Mouse (Mus musculus): Measurements from ENCODE around the gene Gm11114. TPM values are rescaled to one million over a fixed set of nuclear protein-coding genes. Genes with fewer than 3 reads are reported as not detected.

Gene Gm11114
- polyA plus RNA-seq, 1 experiment from 2014 or later: not detected

DNA sequence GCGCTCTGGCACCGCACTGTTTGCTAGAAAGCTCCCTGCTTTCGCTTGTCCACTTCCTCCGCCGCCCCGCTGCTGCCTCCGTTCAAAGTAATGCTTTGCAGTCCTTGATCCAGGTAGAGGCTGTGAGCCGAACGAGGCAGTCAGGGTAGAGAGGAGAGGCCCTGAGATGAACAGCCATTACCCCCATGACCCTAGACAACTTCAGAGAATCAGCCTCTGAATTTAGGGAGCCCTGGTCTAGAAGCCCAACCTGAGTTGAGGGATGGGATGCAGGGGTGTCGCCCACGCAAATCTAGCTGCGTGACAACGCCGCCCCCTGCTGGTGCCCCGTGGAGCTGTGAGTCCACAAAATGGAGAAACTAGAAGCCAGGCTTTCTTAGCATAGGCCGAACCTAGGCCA lies 15.7 kb downstream of the Gm11114 start:
- 1% methylated on average over 16 of the region's 16 CpGs for WGBS
- peak; percentile 92 for DNase-seq (ENCODE audit: low spot score)

DNA sequence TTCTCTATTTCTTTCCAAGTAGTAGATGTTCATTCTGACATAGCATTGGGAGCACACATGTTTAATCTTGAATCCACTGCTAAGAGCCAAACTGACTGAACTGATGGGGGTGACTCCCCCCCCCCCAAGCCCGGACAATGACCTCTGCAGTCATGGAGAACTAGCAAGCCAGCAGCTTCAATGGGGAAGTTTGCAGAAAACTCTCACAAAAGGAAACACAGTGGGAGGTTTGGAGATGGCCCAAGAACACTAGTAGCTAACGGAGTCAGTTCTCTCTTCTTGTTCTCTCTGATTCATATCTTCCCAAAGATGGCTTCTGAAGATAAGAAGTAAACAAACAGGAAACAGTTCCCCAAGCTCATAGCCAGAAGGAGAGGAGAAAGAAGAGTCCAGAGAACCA lies 18.9 kb downstream of the Gm11114 start:
- no peak overlapping the region for H3K27ac ChIP-seq
- H3K4me1 ChIP-seq: no peaks in the 10 kb centered on the region
- H3K27me3 ChIP-seq (ENCODE audit: insufficient read depth, poor library complexity, severe bottlenecking): 0 out of 2 replicates have a peak, but pooled peaks cover 5% of the 10 kb centered on the region
- H3K4me3 ChIP-seq: no peak overlapping the region
- H3K36me3 ChIP-seq: no peaks in the 10 kb centered on the region
- no peaks in the 10 kb centered on the region for H3K9me3 ChIP-seq
- no peak for DNase-seq (ENCODE audit: low spot score)
- 82% methylated on average over 2 of the region's 2 CpGs for WGBS

More for the DNA sequence above, 15.7 kb downstream of the Gm11114 start:
- no peaks in the 10 kb centered on the region for H3K9me3 ChIP-seq
- no peaks in the 10 kb centered on the region for H3K36me3 ChIP-seq
- 0 out of 2 replicates have a peak, but pooled peaks cover 5% of the 10 kb centered on the region for H3K4me1 ChIP-seq
- H3K27me3 ChIP-seq (ENCODE audit: insufficient read depth, poor library complexity, severe bottlenecking): 0 out of 2 replicates have a peak, but pooled peaks cover 12% of the 10 kb centered on the region
- peak overlapping the region; percentile 90 for H3K27ac ChIP-seq
- peak overlapping the region; percentile 85 for H3K4me3 ChIP-seq

DNA sequence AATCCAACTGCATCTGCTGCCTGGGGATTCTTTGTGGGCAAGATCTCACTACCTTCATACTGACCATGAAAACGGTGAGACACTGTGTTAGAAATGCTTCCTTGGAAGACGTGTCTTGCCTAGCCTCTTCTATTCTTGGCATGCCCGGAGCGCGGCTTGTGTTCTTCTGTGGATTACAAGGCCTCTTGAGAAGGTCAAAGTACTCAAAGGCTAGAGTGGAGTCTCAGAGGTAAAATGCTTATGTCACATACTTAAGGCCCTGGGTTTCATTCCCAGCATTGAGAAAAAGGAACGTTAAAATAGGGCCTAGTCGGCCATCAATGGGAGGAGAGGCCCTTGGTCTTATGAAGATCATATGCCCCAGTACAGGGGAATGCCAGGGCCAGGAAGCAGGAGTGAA lies 23.5 kb downstream of the Gm11114 start:
- WGBS: 73% methylated on average over 7 of the region's 7 CpGs
- H3K27ac ChIP-seq: no peak overlapping the region
- no peaks in the 10 kb centered on the region for H3K36me3 ChIP-seq
- H3K9me3 ChIP-seq: no peaks in the 10 kb centered on the region
- H3K27me3 ChIP-seq (ENCODE audit: insufficient read depth, poor library complexity, severe bottlenecking): no peaks in the 10 kb centered on the region
- no peak for DNase-seq (ENCODE audit: low spot score)
- 0 out of 2 replicates have a peak, but pooled peaks cover 3% of the 10 kb centered on the region for H3K4me1 ChIP-seq
- H3K4me3 ChIP-seq: no peak overlapping the region

DNA sequence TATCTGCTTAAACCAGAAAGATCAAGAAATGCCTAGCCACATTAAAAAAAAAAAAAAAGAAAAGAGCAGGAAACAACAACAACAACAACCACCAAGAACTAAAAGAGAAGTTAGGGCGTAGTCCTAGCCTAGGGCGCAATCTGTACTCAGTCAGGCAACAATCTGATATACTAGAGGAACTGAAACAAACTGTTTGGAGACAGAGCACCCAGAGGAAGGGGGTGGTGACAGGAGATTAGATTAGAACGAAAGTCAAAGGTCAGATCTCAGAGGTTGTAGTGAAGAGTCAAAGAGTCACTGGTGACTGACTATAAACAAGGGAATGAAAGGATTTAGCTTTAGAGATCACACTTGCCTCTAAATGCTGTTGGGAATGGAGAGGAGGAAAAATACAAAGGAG lies 27.7 kb downstream of the Gm11114 start:
- 0 out of 2 replicates have a peak, but pooled peaks cover 3% of the 10 kb centered on the region for H3K4me1 ChIP-seq
- H3K27ac ChIP-seq: no peak overlapping the region
- 25% methylated on average over 3 of the region's 3 CpGs for WGBS
- no peaks in the 10 kb centered on the region for H3K27me3 ChIP-seq (ENCODE audit: insufficient read depth, poor library complexity, severe bottlenecking)
- DNase-seq (ENCODE audit: low spot score): no peak
- no peaks in the 10 kb centered on the region for H3K36me3 ChIP-seq
- no peak overlapping the region for H3K4me3 ChIP-seq
- no peaks in the 10 kb centered on the region for H3K9me3 ChIP-seq

DNA sequence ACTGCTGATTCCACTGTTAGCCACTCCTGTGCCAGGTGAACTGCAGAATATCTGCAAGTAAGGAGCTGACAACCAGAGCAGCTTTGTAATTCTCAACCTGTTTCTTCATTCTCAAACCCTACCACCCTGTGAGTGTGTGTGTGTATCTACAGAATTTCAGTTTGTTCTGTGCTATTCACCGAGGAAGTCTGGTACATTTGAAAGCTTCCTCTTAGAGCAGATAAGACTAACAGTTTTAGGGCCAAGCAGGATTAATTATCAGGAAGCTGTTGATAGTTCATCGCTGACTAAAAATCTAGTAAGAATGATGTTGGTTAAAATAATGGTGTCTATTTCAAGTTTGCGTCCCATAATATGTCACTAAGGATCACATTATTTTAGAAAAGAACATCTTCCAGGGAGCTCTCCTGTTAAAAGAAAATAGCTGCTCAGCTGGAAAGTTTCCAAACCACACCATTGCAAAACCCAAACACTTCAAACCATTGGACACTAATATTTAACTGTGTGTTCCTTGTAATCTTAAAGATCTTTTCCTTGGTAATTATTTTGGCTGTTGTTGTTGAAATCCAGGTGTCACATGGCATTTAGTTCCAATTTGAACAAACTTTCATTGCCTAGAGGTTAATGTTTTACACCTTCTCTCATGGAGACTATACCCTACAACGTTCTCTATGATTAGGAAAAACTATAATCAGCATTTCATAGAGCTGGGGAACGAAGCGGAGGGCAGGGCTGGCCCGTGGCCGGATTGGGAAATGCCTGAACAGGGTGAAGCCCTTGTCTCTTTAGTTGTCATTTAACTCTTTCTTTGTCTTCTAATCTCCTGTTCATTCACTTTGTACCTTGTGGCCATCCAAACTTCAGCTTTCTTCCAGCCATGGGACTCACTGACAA lies 30.6 kb downstream of the Gm11114 start:
- no peaks in the 10 kb centered on the region for H3K9me3 ChIP-seq
- H3K36me3 ChIP-seq: no peaks in the 10 kb centered on the region
- H3K27me3 ChIP-seq (ENCODE audit: insufficient read depth, poor library complexity, severe bottlenecking): no peaks in the 10 kb centered on the region
- H3K27ac ChIP-seq: no peak overlapping the region
- H3K4me1 ChIP-seq: 0 out of 2 replicates have a peak, but pooled peaks cover 3% of the 10 kb centered on the region
- H3K4me3 ChIP-seq: no peak overlapping the region
- no peak for DNase-seq (ENCODE audit: low spot score)
- WGBS: 60% methylated on average over 8 of the region's 8 CpGs

DNA sequence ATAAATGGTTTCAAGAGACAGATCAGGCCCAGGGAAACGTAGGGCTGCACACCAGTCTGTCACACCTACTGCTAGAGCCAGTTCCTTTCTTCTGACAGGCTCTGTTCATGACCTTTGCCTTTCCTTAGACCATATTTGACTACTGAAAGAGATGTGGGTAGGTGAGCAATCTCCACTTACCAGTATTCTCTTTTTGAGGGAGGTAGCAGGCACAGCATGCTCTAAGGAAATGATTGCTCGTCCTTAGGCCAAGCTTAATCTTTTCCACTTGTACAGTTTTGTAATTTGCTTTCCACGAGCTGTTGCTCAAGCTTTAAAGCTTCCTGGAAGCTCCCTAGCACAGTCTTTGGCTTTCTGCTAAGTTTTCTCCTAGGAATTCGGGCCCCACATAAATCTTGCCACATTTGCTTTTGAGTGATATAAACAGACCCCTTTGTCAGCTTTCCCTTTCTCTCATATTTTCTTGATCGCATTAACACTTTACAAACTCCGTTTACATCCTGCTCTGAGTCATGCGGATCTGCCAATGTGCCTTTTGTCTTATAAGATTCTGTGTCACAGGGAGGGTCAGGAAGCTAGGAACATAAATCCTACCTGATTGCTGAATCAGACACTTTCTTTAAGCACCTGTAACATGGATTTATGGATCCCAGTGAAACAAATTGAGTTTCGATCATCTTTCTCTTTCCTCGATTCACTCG lies 35.4 kb downstream of the Gm11114 start:
- no peaks in the 10 kb centered on the region for H3K9me3 ChIP-seq
- WGBS: 87% methylated on average over 10 of the region's 10 CpGs
- no peaks in the 10 kb centered on the region for H3K4me1 ChIP-seq
- no peaks in the 10 kb centered on the region for H3K27me3 ChIP-seq (ENCODE audit: insufficient read depth, poor library complexity, severe bottlenecking)
- no peak for DNase-seq (ENCODE audit: low spot score)
- H3K27ac ChIP-seq: no peak overlapping the region
- H3K36me3 ChIP-seq: no peaks in the 10 kb centered on the region
- no peak overlapping the region for H3K4me3 ChIP-seq

DNA sequence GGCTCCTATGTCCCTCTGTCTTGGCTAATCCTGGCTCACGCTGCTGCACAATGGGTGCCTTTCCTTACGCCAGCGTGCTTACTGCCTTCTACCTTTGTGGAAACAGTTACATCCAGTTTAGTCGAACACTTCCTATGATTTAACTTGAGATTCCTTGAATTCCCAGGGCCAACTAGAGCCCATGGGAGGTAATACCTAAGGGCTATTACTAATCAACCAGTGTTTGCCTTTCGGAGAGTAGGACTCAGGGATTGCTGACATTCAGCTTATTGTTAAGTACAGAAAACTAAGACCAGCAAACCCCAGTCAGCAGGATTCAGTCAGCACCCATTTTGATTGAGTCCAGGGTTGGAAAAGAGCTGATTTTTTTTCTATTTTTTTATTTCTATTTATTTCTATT lies 43.0 kb downstream of the Gm11114 start:
- Histone ChIP-seq H3K27ac (no peak overlapping the region), H3K4me3 (no peak overlapping the region), H3K27me3 (ENCODE audit: insufficient read depth, poor library complexity, severe bottlenecking) (no peaks in the 10 kb centered on the region), H3K36me3 (no peaks in the 10 kb centered on the region), H3K4me1 (no peaks in the 10 kb centered on the region), H3K9me3 (no peaks in the 10 kb centered on the region)
- no peak for DNase-seq (ENCODE audit: low spot score)
- 81% methylated on average over 5 of the region's 5 CpGs for WGBS

DNA sequence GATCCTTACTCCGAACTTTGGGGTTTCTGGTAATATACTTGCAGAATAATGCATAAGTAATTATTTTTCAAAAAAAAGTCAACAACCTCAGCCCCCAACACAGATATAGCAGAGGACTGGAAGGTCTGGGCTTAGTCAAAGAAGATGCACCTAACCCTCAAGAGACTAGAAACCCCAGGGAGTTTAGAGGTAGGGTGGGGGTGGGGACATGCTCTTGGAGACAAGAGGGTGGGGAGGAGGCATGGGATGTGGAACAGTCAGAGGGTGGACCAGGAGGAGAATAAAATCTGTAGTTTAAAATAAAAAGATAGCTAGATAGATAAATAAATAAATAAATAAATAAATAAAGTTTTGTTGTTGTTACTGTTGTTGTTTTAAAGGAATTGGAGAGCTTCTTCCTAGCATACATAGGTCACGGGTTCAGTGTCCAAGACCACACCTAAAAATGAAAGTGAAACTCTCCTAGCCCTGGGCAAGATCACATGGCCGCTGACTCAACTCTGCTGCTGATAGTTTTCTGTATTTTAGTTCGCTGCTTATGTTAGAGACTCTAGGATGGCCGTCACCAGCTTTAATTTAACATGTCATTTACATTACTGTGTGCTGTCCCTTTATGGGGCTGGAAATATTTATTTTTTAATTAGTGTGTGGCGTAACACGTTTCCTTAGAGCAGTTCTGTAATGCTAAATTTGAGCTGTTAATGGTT lies 44.7 kb downstream of the Gm11114 start:
- Histone ChIP-seq H3K4me1 (no peaks in the 10 kb centered on the region), H3K36me3 (no peaks in the 10 kb centered on the region), H3K4me3 (no peak overlapping the region), H3K27ac (no peak overlapping the region), H3K9me3 (no peaks in the 10 kb centered on the region), H3K27me3 (ENCODE audit: insufficient read depth, poor library complexity, severe bottlenecking) (no peaks in the 10 kb centered on the region)
- 86% methylated on average over 7 of the region's 7 CpGs for WGBS
- DNase-seq (ENCODE audit: low spot score): no peak

Other genes starting within 250 kb of the Gm11114 start
- gene Tent5a, start 14.6 kb downstream of the Gm11114 start, polyA plus RNA-seq (2016; fragmentation: Nextera tagmentation; extraction: Ambion mirVana): 5.3 and 5.8 TPM in 2 replicates

All from heart, embryonic 10.5 days (tissue).